Mouse (Mus musculus): Measurements from ENCODE around the gene Gm21773.
"Not testable (repeated sequence)": the region's sequence is repeated elsewhere in the genome, so short reads cannot be mapped to it uniquely, and the experiment has no call there.

Gene Gm21773

GRCm38 (mm10) chrY:25309260-25309659, at the start of gene Gm21773:
TSS of gene Gm21773 (minus strand) at chrY:25309360.
- in situ Hi-C loops (cut with MboI; ENCODE audit: low pct_unique_long_range_greater_than_20kb in 1 of 2, low sequenced_read_pairs in 2 of 2, unreplicated experiment in 1 of 2): not testable (repeated sequence)

Measured in mouse embryonic stem cell (cell line).